Mouse (Mus musculus): ENCODE measurements around the gene Stk32c. TPM values are rescaled to one million over a fixed set of nuclear protein-coding genes. Genes with fewer than 3 reads are reported as not detected.

The Stk32c gene
- polyA plus RNA-seq, 2 experiments: 0.12 TPM; not detected in 1

- Histone ChIP-seq H3K36me3 (replicated peaks; ENCODE audit: control insufficient read depth, insufficient read depth, low read depth) (no peaks in the 10 kb centered on the region), H3K27ac (no peak overlapping the region), H3K4me2 (ENCODE audit: low read depth) (no peak overlapping the region), H3K9ac (replicated peaks) (no peak overlapping the region), H3K9me3 (ENCODE audit: control insufficient read depth, low read length) (no peaks in the 10 kb centered on the region), H3K4me3 (ENCODE audit: insufficient read depth in 1 of 2, low read depth in 2 of 2, low read length in 2 of 2) (no peak overlapping the region), H3K4me1 (replicated peaks; ENCODE audit: control insufficient read depth in 2 of 2, insufficient read depth in 2 of 2, low read length in 1 of 2) (peaks cover 0 to 7% of the 10 kb centered on the region in 2 experiments; a peak in 1 of 4 replicates), H3K27me3 (ENCODE audit: control insufficient read depth, insufficient read depth, low read length) (no peaks in the 10 kb centered on the region)
- TF ChIP-seq EP300 (IDR thresholded peaks at IDR 0.05; ENCODE audit: low read depth) (no peak), CTCF (IDR thresholded peaks at IDR 0.05; ENCODE audit: low read depth) (peak; percentile 36; the same call in 1 of the 2 replicates)
- ATAC-seq (ENCODE audit: insufficient read depth) (no peak), DNase-seq (ENCODE audit: low read depth in 3 of 3, low spot score in 3 of 3) (no peak)
- WGBS (ENCODE audit: insufficient replicate concordance): 61% methylated on average over 12 of the region's 12 CpGs
Observed at GRCm38 (mm10) chr7:139235651-139236358, 22.7 kb upstream of the Stk32c start.

- WGBS (ENCODE audit: insufficient replicate concordance): 8% methylated on average over 18 of the region's 18 CpGs
- H3K27ac ChIP-seq: no peak overlapping the region
- DNase-seq (ENCODE audit: low read depth in 3 of 3, low spot score in 3 of 3): no peak
Observed at GRCm38 (mm10) chr7:139234426-139235188, 21.5 kb upstream of the Stk32c start.

GRCm38 (mm10) chr7:139233714-139234113 lies 20.6 kb upstream of the Stk32c start:
- H3K27ac ChIP-seq: no peak overlapping the region
- H3K4me2 ChIP-seq (ENCODE audit: low read depth): no peak overlapping the region
- H3K36me3 ChIP-seq (replicated peaks; ENCODE audit: control insufficient read depth, insufficient read depth, low read depth): no peaks in the 10 kb centered on the region
- no peaks in the 10 kb centered on the region for H3K27me3 ChIP-seq (ENCODE audit: control insufficient read depth, insufficient read depth, low read length)
- ATAC-seq (ENCODE audit: insufficient read depth) (peak; percentile 64; the same call in 1 of the 2 replicates), DNase-seq (ENCODE audit: low read depth in 3 of 3, low spot score in 3 of 3) (peak; percentile 33 to 41 (median 40))
- no peak overlapping the region for H3K4me3 ChIP-seq (ENCODE audit: insufficient read depth in 1 of 2, low read depth in 2 of 2, low read length in 2 of 2)
- TF ChIP-seq EP300 (IDR thresholded peaks at IDR 0.05; ENCODE audit: low read depth) (no peak), CTCF (IDR thresholded peaks at IDR 0.05; ENCODE audit: low read depth) (peak; percentile 92)
- H3K9me3 ChIP-seq (ENCODE audit: control insufficient read depth, low read length): no peaks in the 10 kb centered on the region
- H3K9ac ChIP-seq (replicated peaks): no peak overlapping the region
- 0 out of 4 replicates have a peak, but pooled peaks cover 0 to 2% of the 10 kb centered on the region in 2 experiments for H3K4me1 ChIP-seq (replicated peaks; ENCODE audit: control insufficient read depth in 2 of 2, insufficient read depth in 2 of 2, low read length in 1 of 2)
- 0% methylated on average over 7 of the region's 7 CpGs for WGBS (ENCODE audit: insufficient replicate concordance)

More at GRCm38 (mm10) chr7:139234426-139235188, 21.5 kb upstream of the Stk32c start:
- Histone ChIP-seq H3K27me3 (ENCODE audit: control insufficient read depth, insufficient read depth, low read length) (no peaks in the 10 kb centered on the region), H3K4me1 (replicated peaks; ENCODE audit: control insufficient read depth in 2 of 2, insufficient read depth in 2 of 2, low read length in 1 of 2) (0 out of 4 replicates have a peak, but pooled peaks cover 0 to 4% of the 10 kb centered on the region in 2 experiments), H3K4me2 (ENCODE audit: low read depth) (peak overlapping the region; percentile 18; the same call in 1 of the 2 replicates), H3K9ac (replicated peaks) (no peak overlapping the region), H3K9me3 (ENCODE audit: control insufficient read depth, low read length) (no peaks in the 10 kb centered on the region), H3K4me3 (ENCODE audit: insufficient read depth in 1 of 2, low read depth in 2 of 2, low read length in 2 of 2) (no peak overlapping the region), H3K36me3 (replicated peaks; ENCODE audit: control insufficient read depth, insufficient read depth, low read depth) (no peaks in the 10 kb centered on the region)
- no peak for TF ChIP-seq EP300 (IDR thresholded peaks at IDR 0.05; ENCODE audit: low read depth)
- TF ChIP-seq CTCF (IDR thresholded peaks at IDR 0.05; ENCODE audit: low read depth): peak; percentile 43
- ATAC-seq (ENCODE audit: insufficient read depth): peak; percentile 38; the same call in 1 of the 2 replicates

GRCm38 (mm10) chr7:139230241-139230640 lies 17.1 kb upstream of the Stk32c start:
- peaks cover 0 to 5% of the 10 kb centered on the region in 2 experiments; a peak in 1 of 4 replicates for H3K4me1 ChIP-seq (replicated peaks; ENCODE audit: control insufficient read depth in 2 of 2, insufficient read depth in 2 of 2, low read length in 1 of 2)
- H3K4me3 ChIP-seq (ENCODE audit: insufficient read depth in 1 of 2, low read depth in 2 of 2, low read length in 2 of 2): no peak overlapping the region
- TF ChIP-seq EP300 (IDR thresholded peaks at IDR 0.05; ENCODE audit: low read depth) (no peak), CTCF (IDR thresholded peaks at IDR 0.05; ENCODE audit: low read depth) (no peak)
- H3K27me3 ChIP-seq (ENCODE audit: control insufficient read depth, insufficient read depth, low read length): no peaks in the 10 kb centered on the region
- H3K9ac ChIP-seq (replicated peaks): no peak overlapping the region
- ATAC-seq (ENCODE audit: insufficient read depth) (no peak), DNase-seq (ENCODE audit: low read depth in 3 of 3, low spot score in 3 of 3) (no peak)
- no peaks in the 10 kb centered on the region for H3K9me3 ChIP-seq (ENCODE audit: control insufficient read depth, low read length)
- no peak overlapping the region for H3K4me2 ChIP-seq (ENCODE audit: low read depth)
- WGBS (ENCODE audit: insufficient replicate concordance): 68% methylated on average over 12 of the region's 12 CpGs
- no peak overlapping the region for H3K27ac ChIP-seq
- no peaks in the 10 kb centered on the region for H3K36me3 ChIP-seq (replicated peaks; ENCODE audit: control insufficient read depth, insufficient read depth, low read depth)

GRCm38 (mm10) chr7:139229837-139230236 lies 16.7 kb upstream of the Stk32c start:
- H3K27me3 ChIP-seq (ENCODE audit: control insufficient read depth, insufficient read depth, low read length): no peaks in the 10 kb centered on the region
- no peaks in the 10 kb centered on the region for H3K36me3 ChIP-seq (replicated peaks; ENCODE audit: control insufficient read depth, insufficient read depth, low read depth)
- WGBS (ENCODE audit: insufficient replicate concordance): 58% methylated on average over 5 of the region's 5 CpGs
- no peak overlapping the region for H3K27ac ChIP-seq
- DNase-seq (ENCODE audit: low read depth in 3 of 3, low spot score in 3 of 3): no peak
- no peaks in the 10 kb centered on the region for H3K9me3 ChIP-seq (ENCODE audit: control insufficient read depth, low read length)
- peaks cover 0 to 5% of the 10 kb centered on the region in 2 experiments; a peak in 1 of 4 replicates for H3K4me1 ChIP-seq (replicated peaks; ENCODE audit: control insufficient read depth in 2 of 2, insufficient read depth in 2 of 2, low read length in 1 of 2)
- no peak overlapping the region for H3K4me3 ChIP-seq (ENCODE audit: insufficient read depth in 1 of 2, low read depth in 2 of 2, low read length in 2 of 2)
- TF ChIP-seq EP300 (IDR thresholded peaks at IDR 0.05; ENCODE audit: low read depth) (no peak), CTCF (IDR thresholded peaks at IDR 0.05; ENCODE audit: low read depth) (no peak)
- ATAC-seq (ENCODE audit: insufficient read depth): no peak
- no peak overlapping the region for H3K4me2 ChIP-seq (ENCODE audit: low read depth)
- H3K9ac ChIP-seq (replicated peaks): no peak overlapping the region
